Mouse (Mus musculus): ENCODE measurements around the gene Ilk. TPM values are rescaled to one million over a fixed set of nuclear protein-coding genes. Genes with fewer than 3 reads are reported as not detected.
"Not testable (repeated sequence)": the region's sequence is repeated elsewhere in the genome, so short reads cannot be mapped to it uniquely, and the experiment has no call there.

The Ilk gene
- polyA plus RNA-seq, 1 experiment from 2014 or later, result 240 TPM

- not testable (repeated sequence) for H3K27me3 ChIP-seq (ENCODE audit: insufficient read depth, poor library complexity, severe bottlenecking); DNase-seq (ENCODE audit: low spot score); H3K9me3 ChIP-seq
- 62% methylated on average over 4 of the region's 4 CpGs for WGBS
- peaks cover 42% of the 10 kb centered on the region for H3K4me1 ChIP-seq (replicated peaks)
- H3K4me3 ChIP-seq, result peak overlapping the region; percentile 89
- peaks cover 54% of the 10 kb centered on the region for H3K36me3 ChIP-seq
- H3K27ac ChIP-seq, result peak overlapping the region; percentile 96
These were observed 928 bp upstream of the Ilk start for GRCm38 (mm10) chr7:105735464-105735863.

GRCm38 (mm10) chr7:105736911-105737521, 624 bp downstream of the Ilk start, which contains the start of gene Rrp8:
Rrp8 (minus strand) TSS chr7:105737385.
- WGBS, result under 1% methylated on average over 30 of the region's 30 CpGs
- H3K4me3 ChIP-seq, result peak within 1 kb of the TSS; percentile 89
- peaks cover 42% of the 10 kb centered on the region for H3K4me1 ChIP-seq (replicated peaks)
- no peak for DNase-seq (ENCODE audit: low spot score)
- H3K27ac ChIP-seq, result peak within 1 kb of the TSS; percentile 96
- H3K9me3 ChIP-seq, result no peaks in the 10 kb centered on the region
- peaks cover 54% of the 10 kb centered on the region for H3K36me3 ChIP-seq
- H3K27me3 ChIP-seq (ENCODE audit: insufficient read depth, poor library complexity, severe bottlenecking), result no peaks in the 10 kb centered on the region

- no peaks in the 10 kb centered on the region for H3K27me3 ChIP-seq (ENCODE audit: insufficient read depth, poor library complexity, severe bottlenecking)
- H3K27ac ChIP-seq, result peak overlapping the region; percentile 96; the same call in 1 of the 2 replicates
- H3K4me3 ChIP-seq, result peak overlapping the region; percentile 89
These were observed 1.3 kb downstream of the Ilk start for GRCm38 (mm10) chr7:105737648-105738047.

DNA sequence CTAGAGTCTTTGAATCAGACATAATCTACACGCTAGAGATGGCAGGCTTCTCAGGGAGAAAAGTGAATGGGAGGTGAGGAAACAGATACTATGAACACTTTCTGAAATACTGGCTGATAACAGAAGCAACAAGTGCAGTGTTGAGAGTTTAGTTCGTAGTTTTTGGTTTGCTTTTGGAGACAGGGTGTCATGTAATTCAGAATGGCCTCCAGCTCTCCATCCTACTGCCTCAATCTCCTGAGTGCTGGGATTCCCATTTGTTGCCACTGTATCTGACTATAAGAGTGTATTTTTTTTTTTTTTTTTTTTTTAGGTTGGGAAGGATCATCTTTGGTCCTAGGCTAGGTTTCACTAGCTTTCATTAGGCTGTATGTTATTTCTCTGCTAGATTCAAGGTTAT, 1.9 kb downstream of the Ilk start:
- Histone ChIP-seq H3K36me3 (peaks cover 52% of the 10 kb centered on the region), H3K4me3 (peak overlapping the region; percentile 89; the same call in 1 of the 2 replicates), H3K27ac (no peak overlapping the region), H3K27me3 (ENCODE audit: insufficient read depth, poor library complexity, severe bottlenecking) (no peaks in the 10 kb centered on the region), H3K4me1 (replicated peaks) (peaks cover 47% of the 10 kb centered on the region), H3K9me3 (no peaks in the 10 kb centered on the region)
- WGBS, result 84% methylated on average over 2 of the region's 2 CpGs
- DNase-seq (ENCODE audit: low spot score), result no peak

More at GRCm38 (mm10) chr7:105737648-105738047, 1.3 kb downstream of the Ilk start:
- WGBS, result 35% methylated on average over 3 of the region's 3 CpGs
- DNase-seq (ENCODE audit: low spot score), result no peak
- peaks cover 42% of the 10 kb centered on the region for H3K4me1 ChIP-seq (replicated peaks)
- peaks cover 54% of the 10 kb centered on the region for H3K36me3 ChIP-seq
- H3K9me3 ChIP-seq, result no peaks in the 10 kb centered on the region

DNA sequence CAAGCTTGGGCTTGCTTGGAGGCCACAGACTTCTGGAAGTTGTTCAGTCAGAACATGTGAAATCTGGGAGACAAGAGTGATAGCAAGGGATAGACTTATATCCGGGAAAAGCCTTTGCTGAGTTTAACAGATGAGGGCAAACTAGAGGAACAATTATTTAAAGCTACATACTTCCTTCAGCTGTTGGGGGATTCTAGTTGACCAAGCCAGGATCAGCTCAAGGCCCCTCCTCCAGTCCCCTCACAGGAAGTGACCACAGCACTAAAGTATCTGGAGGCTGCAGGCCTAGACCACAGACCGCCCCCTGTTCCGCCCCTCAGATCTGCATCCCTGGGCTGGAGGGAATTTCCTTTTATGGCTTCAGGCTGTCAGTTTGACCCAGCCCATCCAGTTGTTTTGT, 2.6 kb downstream of the Ilk start:
- Histone ChIP-seq H3K36me3 (peaks cover 46% of the 10 kb centered on the region), H3K27ac (peak overlapping the region; percentile 70), H3K4me3 (peak overlapping the region; percentile 26; the same call in 1 of the 2 replicates), H3K9me3 (no peaks in the 10 kb centered on the region), H3K4me1 (replicated peaks) (peaks cover 53% of the 10 kb centered on the region), H3K27me3 (ENCODE audit: insufficient read depth, poor library complexity, severe bottlenecking) (no peaks in the 10 kb centered on the region)
- 29% methylated on average over 3 of the region's 3 CpGs for WGBS
- DNase-seq (ENCODE audit: low spot score), result peak; percentile 51

DNA sequence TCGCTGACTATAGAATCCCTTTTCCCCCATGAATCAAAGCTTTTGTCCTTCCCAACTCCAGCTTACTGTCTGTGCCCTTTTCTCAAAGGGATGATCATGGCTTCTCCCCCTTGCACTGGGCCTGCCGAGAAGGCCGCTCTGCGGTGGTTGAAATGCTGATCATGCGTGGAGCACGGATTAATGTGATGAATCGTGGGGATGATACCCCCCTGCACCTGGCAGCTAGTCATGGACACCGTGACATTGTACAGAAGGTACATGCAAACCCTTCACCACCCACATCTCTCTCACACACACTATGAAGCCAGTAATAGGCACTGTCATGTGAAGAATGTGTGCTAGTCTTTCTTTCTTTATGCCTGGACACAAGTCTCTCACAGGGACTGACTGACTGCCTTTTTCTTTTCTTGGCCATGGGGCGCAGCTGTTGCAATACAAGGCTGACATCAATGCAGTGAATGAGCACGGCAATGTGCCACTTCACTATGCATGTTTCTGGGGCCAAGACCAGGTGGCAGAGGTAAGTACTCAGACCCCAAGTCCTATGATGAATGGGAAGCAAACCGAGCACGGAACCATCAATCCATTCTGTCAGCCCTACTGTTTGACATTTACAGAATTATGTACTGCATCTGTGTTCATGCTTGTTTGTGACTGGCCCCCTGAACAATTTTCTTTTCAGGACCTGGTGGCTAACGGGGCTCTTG, 3.9 kb downstream of the Ilk start:
- DNase-seq (ENCODE audit: low spot score), result no peak
- no peaks in the 10 kb centered on the region for H3K27me3 ChIP-seq (ENCODE audit: insufficient read depth, poor library complexity, severe bottlenecking)
- no peak overlapping the region for H3K4me3 ChIP-seq
- H3K36me3 ChIP-seq, result peaks cover 37% of the 10 kb centered on the region
- H3K27ac ChIP-seq, result no peak overlapping the region
- no peaks in the 10 kb centered on the region for H3K9me3 ChIP-seq
- WGBS, result 89% methylated on average over 13 of the region's 13 CpGs
- peaks cover 57% of the 10 kb centered on the region for H3K4me1 ChIP-seq (replicated peaks)

GRCm38 (mm10) chr7:105740851-105741250, 4.5 kb downstream of the Ilk start:
- Histone ChIP-seq H3K27me3 (ENCODE audit: insufficient read depth, poor library complexity, severe bottlenecking) (no peaks in the 10 kb centered on the region), H3K4me1 (replicated peaks) (peaks cover 51% of the 10 kb centered on the region), H3K36me3 (peaks cover 37% of the 10 kb centered on the region), H3K4me3 (no peak overlapping the region), H3K9me3 (no peaks in the 10 kb centered on the region), H3K27ac (no peak overlapping the region)
- no peak for DNase-seq (ENCODE audit: low spot score)
- WGBS, result 93% methylated on average over 6 of the region's 6 CpGs

DNA sequence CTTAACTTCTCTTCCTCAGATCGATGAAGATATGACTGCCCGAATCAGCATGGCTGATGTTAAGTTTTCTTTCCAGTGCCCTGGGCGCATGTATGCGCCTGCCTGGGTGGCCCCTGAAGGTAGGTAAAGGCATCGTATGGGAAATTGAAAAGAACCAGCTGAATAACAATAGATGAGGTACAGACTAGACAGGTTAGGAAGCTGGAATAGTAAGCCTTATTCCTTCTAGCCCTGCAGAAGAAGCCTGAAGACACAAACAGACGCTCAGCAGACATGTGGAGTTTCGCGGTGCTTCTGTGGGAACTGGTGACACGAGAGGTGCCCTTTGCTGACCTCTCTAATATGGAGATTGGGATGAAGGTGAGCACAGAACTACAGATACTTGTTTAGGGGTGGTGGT, 5.6 kb downstream of the Ilk start:
- peaks cover 49% of the 10 kb centered on the region for H3K4me1 ChIP-seq (replicated peaks)
- DNase-seq (ENCODE audit: low spot score), result no peak
- no peaks in the 10 kb centered on the region for H3K9me3 ChIP-seq
- peaks cover 46% of the 10 kb centered on the region for H3K36me3 ChIP-seq
- H3K27ac ChIP-seq, result no peak overlapping the region
- no peaks in the 10 kb centered on the region for H3K27me3 ChIP-seq (ENCODE audit: insufficient read depth, poor library complexity, severe bottlenecking)
- H3K4me3 ChIP-seq, result no peak overlapping the region
- WGBS, result 93% methylated on average over 9 of the region's 9 CpGs

- DNase-seq (ENCODE audit: low spot score); H3K27me3 ChIP-seq (ENCODE audit: insufficient read depth, poor library complexity, severe bottlenecking); H3K9me3 ChIP-seq; H3K27ac ChIP-seq: not testable (repeated sequence)
- H3K4me3 ChIP-seq, result peak overlapping the region; percentile 97; the same call in 1 of the 2 replicates
- H3K4me1 ChIP-seq (replicated peaks), result peaks cover 43% of the 10 kb centered on the region
- 82% methylated on average over 7 of the region's 7 CpGs for WGBS
- peaks cover 52% of the 10 kb centered on the region for H3K36me3 ChIP-seq
These were observed 6.3 kb downstream of the Ilk start for GRCm38 (mm10) chr7:105742539-105743215.

DNA sequence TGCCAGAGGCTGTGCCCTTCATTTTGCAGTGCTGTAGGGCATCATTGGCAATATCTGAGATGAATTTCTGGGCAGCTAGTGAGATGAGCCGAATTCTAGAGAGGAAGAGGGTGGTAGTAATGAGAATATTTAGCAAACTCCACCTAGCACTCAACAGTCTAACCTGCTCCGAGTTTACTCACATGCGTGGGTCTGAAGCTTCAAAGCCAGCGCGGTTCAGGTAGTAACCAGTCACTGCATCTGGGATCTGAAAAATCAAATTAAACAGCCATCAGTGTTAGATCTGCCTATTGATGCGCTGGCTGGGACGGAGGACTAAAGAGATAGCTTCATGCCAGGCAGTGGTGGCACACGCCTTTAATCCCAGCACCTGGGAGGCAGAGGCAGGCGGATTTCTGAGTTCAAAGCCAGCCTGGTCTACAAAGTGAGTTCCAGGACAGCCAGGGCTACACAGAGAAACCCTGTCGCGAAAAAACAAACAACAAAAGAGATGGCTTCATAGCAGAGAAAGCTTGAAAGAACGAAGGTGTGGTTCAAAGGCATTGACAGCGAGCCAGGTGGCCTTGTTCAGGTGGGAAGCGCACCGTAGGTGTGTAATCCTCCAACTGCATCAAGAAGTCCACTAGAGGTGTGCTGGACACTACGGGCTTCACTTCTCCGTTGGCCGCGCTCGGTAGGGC, 7.0 kb downstream of the Ilk start:
- H3K4me1 ChIP-seq (replicated peaks), result peaks cover 36% of the 10 kb centered on the region
- 39% methylated on average over 20 of the region's 20 CpGs for WGBS
- peak overlapping the region; percentile 95 for H3K27ac ChIP-seq
- not testable (repeated sequence) for DNase-seq (ENCODE audit: low spot score); H3K9me3 ChIP-seq; H3K27me3 ChIP-seq (ENCODE audit: insufficient read depth, poor library complexity, severe bottlenecking)
- peaks cover 59% of the 10 kb centered on the region for H3K36me3 ChIP-seq
- peak overlapping the region; percentile 97 for H3K4me3 ChIP-seq

DNA sequence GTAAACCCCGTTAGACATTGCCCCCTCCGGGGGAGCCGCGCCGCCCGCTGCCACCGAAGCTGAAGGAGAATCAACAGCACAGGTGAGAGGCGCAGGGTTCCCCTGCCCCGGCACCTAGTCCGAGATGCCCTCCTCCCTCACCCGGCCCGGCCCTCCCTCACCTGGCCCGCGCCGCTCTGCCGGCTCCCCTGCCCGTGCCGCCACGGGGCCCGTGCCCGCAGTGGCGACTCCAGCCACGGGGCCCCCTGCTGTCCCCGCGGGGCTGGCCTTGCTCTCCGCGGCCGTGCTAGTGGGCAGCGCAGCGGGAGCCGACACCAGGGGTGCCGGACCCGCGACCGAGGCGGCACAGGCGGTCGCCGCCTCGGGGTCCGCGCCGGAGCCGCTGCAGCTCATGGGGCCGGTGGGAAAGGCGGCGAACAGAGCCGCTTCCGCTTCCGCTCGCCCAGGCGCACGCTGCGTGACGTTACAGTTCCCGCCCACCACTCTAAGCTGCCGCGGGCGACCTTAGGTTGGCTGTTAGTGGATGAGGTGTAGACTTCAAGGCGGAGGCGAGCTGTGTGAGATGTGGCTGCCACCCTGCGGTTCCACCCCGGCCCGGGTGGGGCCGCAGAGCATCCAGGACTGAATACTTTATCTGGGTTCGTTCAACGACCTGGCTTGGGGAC, 7.7 kb downstream of the Ilk start, which contains the start of gene Taf10:
Gene Taf10, minus strand, starts transcription at position 436 of the 665 bp plus-strand sequence.
- Histone ChIP-seq H3K27me3 (ENCODE audit: insufficient read depth, poor library complexity, severe bottlenecking) (no peaks in the 10 kb centered on the region), H3K4me1 (replicated peaks) (peaks cover 29% of the 10 kb centered on the region), H3K4me3 (peak within 1 kb of the TSS; percentile 97), H3K9me3 (no peaks in the 10 kb centered on the region), H3K27ac (peak within 1 kb of the TSS; percentile 95), H3K36me3 (peaks cover 65% of the 10 kb centered on the region)
- under 1% methylated on average over 67 of the region's 67 CpGs for WGBS
- DNase-seq (ENCODE audit: low spot score), result peak; percentile 92

DNA sequence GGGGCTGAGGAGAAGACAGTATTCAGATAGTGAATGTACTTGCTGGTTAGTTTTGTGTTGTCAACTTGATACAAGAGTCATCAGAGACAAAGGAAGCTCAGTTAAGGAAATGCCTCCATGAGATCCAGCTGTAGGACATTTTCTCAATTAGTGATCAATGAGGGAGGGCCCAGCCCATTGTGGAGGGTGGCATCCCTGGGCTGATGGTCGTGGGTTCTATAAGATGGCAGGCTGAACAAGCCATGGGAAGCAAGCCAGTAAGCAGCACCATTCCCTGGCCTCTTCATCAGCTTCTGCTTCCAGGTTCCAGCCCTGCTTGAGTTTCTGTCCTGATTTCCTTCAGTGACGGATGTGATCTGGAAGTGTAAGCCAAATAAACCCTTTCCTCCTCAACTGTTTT, 11.4 kb downstream of the Ilk start:
- Histone ChIP-seq H3K36me3 (peaks cover 45% of the 10 kb centered on the region), H3K27ac (no peak overlapping the region), H3K9me3 (no peaks in the 10 kb centered on the region), H3K27me3 (ENCODE audit: insufficient read depth, poor library complexity, severe bottlenecking) (no peaks in the 10 kb centered on the region), H3K4me3 (no peak overlapping the region), H3K4me1 (replicated peaks) (peaks cover 40% of the 10 kb centered on the region)
- 83% methylated on average over 2 of the region's 2 CpGs for WGBS
- no peak for DNase-seq (ENCODE audit: low spot score)
